Mouse (Mus musculus): ENCODE measurements around the gene Grap2. TPM values are rescaled to one million over a fixed set of nuclear protein-coding genes. Genes with fewer than 3 reads are reported as not detected.

The Grap2 gene
- polyA plus RNA-seq, 1 experiment from 2014 or later, result 0.84 TPM

DNA sequence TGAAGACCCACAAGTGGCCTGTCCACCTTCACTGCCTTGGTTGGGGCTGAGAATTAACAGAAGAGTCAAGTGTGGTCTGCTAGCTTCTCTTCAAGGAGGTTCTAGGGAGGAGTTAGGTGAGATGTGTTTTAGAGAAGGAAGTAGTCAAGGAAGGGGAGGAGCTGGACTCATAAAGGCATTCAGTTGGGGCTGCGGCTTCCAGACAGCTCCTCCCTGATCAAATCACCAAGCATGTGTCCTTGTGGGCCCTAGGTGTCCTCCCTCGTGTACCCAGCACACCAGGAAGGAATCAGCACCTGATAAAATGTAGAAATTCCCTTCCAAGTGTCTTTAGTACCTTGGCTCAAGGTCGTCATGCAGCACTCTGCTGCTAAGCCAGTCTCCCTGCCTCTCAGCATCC is 28.3 kb upstream of the Grap2 start:
- ATAC-seq (ENCODE audit: low FRiP score, low TSS enrichment), result no peak
- Histone ChIP-seq H3K9me3 (ENCODE audit: control insufficient read depth, low read length) (no peaks in the 10 kb centered on the region), H3K27ac (ENCODE audit: low read depth, low read length) (no peak overlapping the region), H3K27me3 (ENCODE audit: control insufficient read depth, insufficient read depth, low read length) (no peaks in the 10 kb centered on the region), H3K4me1 (ENCODE audit: control insufficient read depth, insufficient read depth, low read length) (no peaks in the 10 kb centered on the region), H3K4me3 (ENCODE audit: low read length) (no peak overlapping the region), H3K36me3 (ENCODE audit: control insufficient read depth, insufficient read depth, low read length) (no peaks in the 10 kb centered on the region), H3K4me2 (replicated peaks; ENCODE audit: low read depth, low read length) (no peak overlapping the region), H3K9ac (ENCODE audit: low read depth, low read length) (no peak overlapping the region)
- WGBS, result 62% methylated on average over 3 of the region's 3 CpGs

DNA sequence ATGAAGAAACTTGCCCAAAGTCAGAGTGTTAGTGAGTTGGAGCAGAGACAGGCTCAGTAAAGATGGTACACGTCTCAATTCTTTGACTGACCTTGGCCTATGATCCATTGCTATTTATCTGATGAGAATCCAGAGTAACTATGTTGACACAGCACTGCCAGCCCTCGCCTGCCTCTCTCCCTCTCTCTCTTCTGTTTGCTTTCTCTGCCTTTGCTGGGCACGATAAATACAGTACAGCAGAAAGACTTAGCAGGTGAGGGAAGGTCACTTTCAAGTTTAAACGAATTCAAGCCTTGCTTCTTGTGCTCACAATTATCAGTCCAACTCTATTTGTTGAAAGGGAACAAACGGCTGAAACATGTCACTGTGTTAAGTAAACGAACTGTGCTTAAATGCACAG is 27.0 kb upstream of the Grap2 start:
- Histone ChIP-seq H3K36me3 (ENCODE audit: control insufficient read depth, insufficient read depth, low read length) (no peaks in the 10 kb centered on the region), H3K4me2 (replicated peaks; ENCODE audit: low read depth, low read length) (no peak overlapping the region), H3K9ac (ENCODE audit: low read depth, low read length) (no peak overlapping the region), H3K9me3 (ENCODE audit: control insufficient read depth, low read length) (no peaks in the 10 kb centered on the region), H3K27me3 (ENCODE audit: control insufficient read depth, insufficient read depth, low read length) (no peaks in the 10 kb centered on the region), H3K4me1 (ENCODE audit: control insufficient read depth, insufficient read depth, low read length) (no peaks in the 10 kb centered on the region), H3K27ac (ENCODE audit: low read depth, low read length) (no peak overlapping the region), H3K4me3 (ENCODE audit: low read length) (no peak overlapping the region)
- ATAC-seq (ENCODE audit: low FRiP score, low TSS enrichment), result no peak
- WGBS, result 61% methylated on average over 6 of the region's 6 CpGs

DNA sequence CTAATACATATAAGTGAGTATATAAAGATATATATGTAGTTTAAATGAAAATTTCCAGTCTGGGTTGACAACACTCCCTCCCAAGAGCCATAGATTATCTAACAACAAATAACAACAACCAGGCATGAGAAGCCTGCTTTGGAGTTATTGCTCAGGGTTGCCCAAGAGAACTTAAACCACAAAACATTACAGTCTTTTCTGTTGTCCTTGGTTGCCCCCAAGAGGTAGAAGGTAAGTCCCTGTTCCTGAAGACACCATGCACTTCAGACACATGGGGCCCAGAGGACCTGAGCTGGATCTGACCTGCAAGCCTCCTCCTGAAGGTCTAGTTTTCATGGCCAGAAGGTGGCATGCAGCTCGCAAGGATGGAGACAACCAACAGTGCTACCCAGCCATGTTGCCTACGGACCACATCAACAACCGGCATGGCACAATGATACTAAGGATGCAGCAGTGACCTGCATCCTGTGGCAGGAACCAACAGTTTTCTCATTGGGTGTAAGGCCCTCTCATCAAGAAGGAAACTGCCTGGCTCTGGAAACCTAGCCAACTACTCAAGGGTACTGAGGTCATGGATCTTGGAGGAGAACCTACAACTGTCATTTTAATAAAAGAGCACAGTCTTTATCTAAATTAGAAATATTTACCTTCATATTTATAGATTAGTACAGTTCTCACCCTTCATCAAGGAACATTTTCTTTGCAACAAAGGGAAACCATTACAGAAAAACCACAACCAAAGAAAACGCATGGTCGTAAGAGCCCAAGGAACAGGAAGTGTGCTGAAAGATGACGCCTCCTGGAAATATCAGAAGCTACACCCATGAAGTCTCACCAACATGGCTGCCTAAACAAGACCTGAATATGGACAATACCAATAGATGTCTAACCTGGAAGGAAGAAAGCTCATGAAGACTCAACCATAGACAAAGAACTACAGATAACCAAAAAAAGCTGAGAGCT is 17.3 kb upstream of the Grap2 start:
- Histone ChIP-seq H3K9me3 (ENCODE audit: control insufficient read depth, low read length) (no peaks in the 10 kb centered on the region), H3K4me1 (ENCODE audit: control insufficient read depth, insufficient read depth, low read length) (no peaks in the 10 kb centered on the region), H3K27ac (ENCODE audit: low read depth, low read length) (no peak overlapping the region), H3K4me3 (ENCODE audit: low read length) (no peak overlapping the region), H3K36me3 (ENCODE audit: control insufficient read depth, insufficient read depth, low read length) (no peaks in the 10 kb centered on the region), H3K9ac (ENCODE audit: low read depth, low read length) (no peak overlapping the region), H3K4me2 (replicated peaks; ENCODE audit: low read depth, low read length) (no peak overlapping the region), H3K27me3 (ENCODE audit: control insufficient read depth, insufficient read depth, low read length) (no peaks in the 10 kb centered on the region)
- 93% methylated on average over 6 of the region's 6 CpGs for WGBS
- ATAC-seq (ENCODE audit: low FRiP score, low TSS enrichment), result no peak

DNA sequence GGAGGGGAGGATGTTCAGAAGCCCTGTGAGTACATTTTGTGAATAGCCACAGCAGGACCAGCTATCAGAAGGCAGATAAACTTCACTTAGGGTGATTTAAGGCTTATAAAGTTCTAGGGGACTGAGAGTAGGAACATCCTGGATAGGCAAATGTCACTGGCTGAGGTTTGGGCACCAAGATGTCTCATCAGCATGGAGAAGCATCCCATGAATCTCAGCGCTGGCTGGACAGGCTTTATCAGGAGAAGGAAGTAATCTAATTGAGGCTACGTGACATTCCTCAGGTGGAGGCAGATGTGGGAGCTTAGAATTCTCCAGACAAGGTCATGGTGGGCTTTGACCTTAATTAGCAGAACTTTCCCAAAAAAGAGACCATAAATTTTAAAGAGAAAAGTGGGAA is 16.4 kb upstream of the Grap2 start:
- Histone ChIP-seq H3K4me2 (replicated peaks; ENCODE audit: low read depth, low read length) (no peak overlapping the region), H3K9me3 (ENCODE audit: control insufficient read depth, low read length) (no peaks in the 10 kb centered on the region), H3K36me3 (ENCODE audit: control insufficient read depth, insufficient read depth, low read length) (no peaks in the 10 kb centered on the region), H3K4me1 (ENCODE audit: control insufficient read depth, insufficient read depth, low read length) (no peaks in the 10 kb centered on the region), H3K27ac (ENCODE audit: low read depth, low read length) (no peak overlapping the region), H3K27me3 (ENCODE audit: control insufficient read depth, insufficient read depth, low read length) (no peaks in the 10 kb centered on the region), H3K4me3 (ENCODE audit: low read length) (no peak overlapping the region), H3K9ac (ENCODE audit: low read depth, low read length) (no peak overlapping the region)
- no peak for ATAC-seq (ENCODE audit: low FRiP score, low TSS enrichment)
- 71% methylated on average over 2 of the region's 2 CpGs for WGBS

DNA sequence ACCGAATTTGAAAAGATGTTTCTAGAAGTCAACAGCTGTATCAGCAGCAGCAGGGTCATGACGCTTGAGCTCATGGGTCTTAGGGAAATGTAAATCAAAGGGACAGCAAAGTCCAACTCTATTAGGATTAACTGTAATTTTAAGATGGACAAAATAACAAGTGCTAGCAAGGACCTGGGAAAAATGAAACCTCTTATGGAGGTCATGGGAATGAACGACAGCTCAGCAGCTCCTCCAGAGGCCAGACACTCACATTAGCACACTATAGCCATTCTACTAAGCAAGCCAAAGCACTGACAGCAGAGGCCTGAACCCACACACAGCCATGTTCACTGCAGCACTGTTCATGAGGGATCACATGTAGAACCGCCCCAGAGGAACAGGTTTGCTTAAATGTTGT is 14.6 kb upstream of the Grap2 start:
- WGBS, result 68% methylated on average over 4 of the region's 4 CpGs
- no peak overlapping the region for H3K9ac ChIP-seq (ENCODE audit: low read depth, low read length)
- no peaks in the 10 kb centered on the region for H3K27me3 ChIP-seq (ENCODE audit: control insufficient read depth, insufficient read depth, low read length)
- H3K9me3 ChIP-seq (ENCODE audit: control insufficient read depth, low read length), result no peaks in the 10 kb centered on the region
- H3K27ac ChIP-seq (ENCODE audit: low read depth, low read length), result no peak overlapping the region
- no peak overlapping the region for H3K4me3 ChIP-seq (ENCODE audit: low read length)
- no peaks in the 10 kb centered on the region for H3K4me1 ChIP-seq (ENCODE audit: control insufficient read depth, insufficient read depth, low read length)
- H3K4me2 ChIP-seq (replicated peaks; ENCODE audit: low read depth, low read length), result no peak overlapping the region
- H3K36me3 ChIP-seq (ENCODE audit: control insufficient read depth, insufficient read depth, low read length), result no peaks in the 10 kb centered on the region
- no peak for ATAC-seq (ENCODE audit: low FRiP score, low TSS enrichment)

DNA sequence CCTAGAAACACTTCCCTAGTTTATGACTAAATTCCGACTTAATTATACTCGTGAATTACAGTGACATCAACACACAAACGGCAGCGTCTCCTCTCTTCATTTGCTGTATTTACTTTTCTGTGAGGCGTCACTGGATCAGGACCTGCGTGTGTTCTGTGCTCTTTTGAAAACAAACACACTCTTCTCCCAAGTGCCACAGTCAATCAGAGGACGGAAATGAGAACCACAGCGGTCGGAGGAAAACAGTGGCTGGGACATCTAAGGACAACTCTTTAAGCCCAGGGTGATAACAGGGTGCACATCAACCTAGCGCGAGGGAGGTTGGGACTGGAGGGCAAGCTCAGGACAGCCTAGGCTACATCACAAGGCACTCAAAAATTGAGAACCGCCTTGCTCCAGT is 12.9 kb upstream of the Grap2 start:
- Histone ChIP-seq H3K4me1 (ENCODE audit: control insufficient read depth, insufficient read depth, low read length) (no peaks in the 10 kb centered on the region), H3K4me2 (replicated peaks; ENCODE audit: low read depth, low read length) (no peak overlapping the region), H3K4me3 (ENCODE audit: low read length) (no peak overlapping the region), H3K27ac (ENCODE audit: low read depth, low read length) (no peak overlapping the region), H3K9ac (ENCODE audit: low read depth, low read length) (no peak overlapping the region), H3K9me3 (ENCODE audit: control insufficient read depth, low read length) (no peaks in the 10 kb centered on the region), H3K36me3 (ENCODE audit: control insufficient read depth, insufficient read depth, low read length) (no peaks in the 10 kb centered on the region), H3K27me3 (ENCODE audit: control insufficient read depth, insufficient read depth, low read length) (no peaks in the 10 kb centered on the region)
- 23% methylated on average over 12 of the region's 12 CpGs for WGBS
- no peak for ATAC-seq (ENCODE audit: low FRiP score, low TSS enrichment)

DNA sequence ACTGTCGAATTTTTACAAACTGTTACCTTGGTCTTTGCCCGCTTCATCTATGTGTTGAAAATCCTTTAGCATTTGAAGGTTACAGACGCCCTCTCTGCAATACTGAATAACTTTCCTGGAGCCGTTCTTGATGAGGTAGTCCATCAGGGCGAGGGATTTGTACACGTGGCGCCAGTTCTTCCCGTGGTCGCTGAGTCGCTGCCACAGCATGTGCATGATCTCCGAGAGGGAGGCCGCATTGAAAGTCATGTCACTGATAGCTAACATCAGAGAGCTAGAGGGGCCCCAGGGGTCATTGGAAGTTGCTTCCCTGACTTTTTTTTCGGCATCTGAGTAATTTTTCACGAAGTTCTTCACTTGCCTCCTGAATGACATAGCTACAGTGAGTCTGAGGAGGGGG is 12.4 kb upstream of the Grap2 start:
- H3K27me3 ChIP-seq (ENCODE audit: control insufficient read depth, insufficient read depth, low read length), result no peaks in the 10 kb centered on the region
- WGBS, result 50% methylated on average over 14 of the region's 14 CpGs
- no peak overlapping the region for H3K9ac ChIP-seq (ENCODE audit: low read depth, low read length)
- H3K36me3 ChIP-seq (ENCODE audit: control insufficient read depth, insufficient read depth, low read length), result no peaks in the 10 kb centered on the region
- ATAC-seq (ENCODE audit: low FRiP score, low TSS enrichment), result no peak
- H3K9me3 ChIP-seq (ENCODE audit: control insufficient read depth, low read length), result no peaks in the 10 kb centered on the region
- no peak overlapping the region for H3K27ac ChIP-seq (ENCODE audit: low read depth, low read length)
- H3K4me1 ChIP-seq (ENCODE audit: control insufficient read depth, insufficient read depth, low read length), result no peaks in the 10 kb centered on the region
- H3K4me2 ChIP-seq (replicated peaks; ENCODE audit: low read depth, low read length), result no peak overlapping the region
- H3K4me3 ChIP-seq (ENCODE audit: low read length), result no peak overlapping the region

DNA sequence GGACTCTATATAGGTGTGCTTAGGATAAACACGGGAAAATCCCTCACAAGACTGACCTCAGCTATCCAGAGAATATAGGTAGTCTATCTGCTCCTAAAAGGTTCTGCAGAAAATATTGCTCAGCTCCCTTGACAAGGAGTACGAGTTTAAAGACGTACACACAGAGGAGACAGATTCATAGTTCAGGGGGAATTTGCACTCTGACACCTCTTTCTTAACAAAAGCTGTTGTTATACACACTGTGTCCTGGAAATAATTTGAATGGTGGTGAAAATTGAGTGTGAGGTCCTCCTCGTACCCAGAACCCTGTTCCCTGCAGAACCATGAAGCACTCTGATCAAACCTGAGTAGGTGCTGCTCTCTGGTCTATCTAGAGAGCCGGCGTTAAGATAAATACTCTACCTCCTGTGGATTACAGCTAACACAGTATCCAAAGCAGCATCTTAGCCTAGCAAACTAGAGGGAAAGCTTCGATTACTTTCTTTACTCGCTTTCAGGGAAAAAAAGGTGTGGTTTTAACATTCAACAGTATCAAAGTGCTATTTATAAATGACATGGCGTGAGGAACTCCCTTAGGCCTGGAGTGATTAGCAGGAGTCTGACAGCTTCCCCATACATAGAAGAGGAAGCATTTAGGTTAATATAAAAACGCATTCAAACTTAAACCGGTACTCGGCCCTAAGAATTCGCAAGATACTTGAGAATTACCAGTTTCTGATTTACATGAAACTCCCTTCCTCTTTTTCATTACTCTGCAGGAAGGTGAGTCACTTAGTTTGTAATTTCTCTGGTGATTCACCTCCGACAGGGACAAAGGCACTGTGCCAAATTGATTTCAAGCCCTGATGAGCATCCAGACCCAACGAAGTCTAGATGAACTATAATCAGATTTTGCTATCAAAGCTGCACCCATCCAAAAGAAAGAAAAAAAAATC is 11.5 kb upstream of the Grap2 start:
- Histone ChIP-seq H3K4me1 (ENCODE audit: control insufficient read depth, insufficient read depth, low read length) (no peaks in the 10 kb centered on the region), H3K27ac (ENCODE audit: low read depth, low read length) (no peak overlapping the region), H3K4me2 (replicated peaks; ENCODE audit: low read depth, low read length) (no peak overlapping the region), H3K9me3 (ENCODE audit: control insufficient read depth, low read length) (no peaks in the 10 kb centered on the region), H3K27me3 (ENCODE audit: control insufficient read depth, insufficient read depth, low read length) (no peaks in the 10 kb centered on the region), H3K9ac (ENCODE audit: low read depth, low read length) (no peak overlapping the region), H3K36me3 (ENCODE audit: control insufficient read depth, insufficient read depth, low read length) (no peaks in the 10 kb centered on the region), H3K4me3 (ENCODE audit: low read length) (no peak overlapping the region)
- ATAC-seq (ENCODE audit: low FRiP score, low TSS enrichment), result no peak
- WGBS, result 62% methylated on average over 15 of the region's 15 CpGs

DNA sequence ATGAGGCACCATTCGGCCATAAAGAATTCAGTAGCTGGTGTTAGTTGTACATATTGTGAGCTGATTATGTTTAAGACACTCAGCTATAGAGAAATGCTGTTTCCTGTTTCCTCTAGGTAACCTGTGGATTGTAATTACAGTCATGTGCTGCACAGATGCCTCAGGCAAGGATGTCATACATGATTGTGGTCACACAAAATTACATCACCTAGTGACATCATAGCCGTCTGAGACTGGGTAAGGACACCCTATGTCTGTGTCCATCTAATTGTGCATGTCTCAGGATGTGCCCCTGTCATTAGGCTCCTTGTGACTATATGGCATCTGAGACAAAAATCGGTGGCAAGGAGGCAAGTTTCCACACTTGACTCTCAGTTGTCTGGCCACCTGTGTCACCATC is 9.9 kb upstream of the Grap2 start:
- H3K9me3 ChIP-seq (ENCODE audit: control insufficient read depth, low read length), result no peaks in the 10 kb centered on the region
- H3K27ac ChIP-seq (ENCODE audit: low read depth, low read length), result no peak overlapping the region
- no peak overlapping the region for H3K4me3 ChIP-seq (ENCODE audit: low read length)
- no peak for ATAC-seq (ENCODE audit: low FRiP score, low TSS enrichment)
- no peak overlapping the region for H3K4me2 ChIP-seq (replicated peaks; ENCODE audit: low read depth, low read length)
- H3K27me3 ChIP-seq (ENCODE audit: control insufficient read depth, insufficient read depth, low read length), result no peaks in the 10 kb centered on the region
- no peaks in the 10 kb centered on the region for H3K4me1 ChIP-seq (ENCODE audit: control insufficient read depth, insufficient read depth, low read length)
- 80% methylated on average over 3 of the region's 3 CpGs for WGBS
- H3K36me3 ChIP-seq (ENCODE audit: control insufficient read depth, insufficient read depth, low read length), result no peaks in the 10 kb centered on the region
- no peak overlapping the region for H3K9ac ChIP-seq (ENCODE audit: low read depth, low read length)

All from kidney, embryonic 14.5 days (tissue).